Mouse (Mus musculus): Measurements from ENCODE around the gene Nrde2.

DNA sequence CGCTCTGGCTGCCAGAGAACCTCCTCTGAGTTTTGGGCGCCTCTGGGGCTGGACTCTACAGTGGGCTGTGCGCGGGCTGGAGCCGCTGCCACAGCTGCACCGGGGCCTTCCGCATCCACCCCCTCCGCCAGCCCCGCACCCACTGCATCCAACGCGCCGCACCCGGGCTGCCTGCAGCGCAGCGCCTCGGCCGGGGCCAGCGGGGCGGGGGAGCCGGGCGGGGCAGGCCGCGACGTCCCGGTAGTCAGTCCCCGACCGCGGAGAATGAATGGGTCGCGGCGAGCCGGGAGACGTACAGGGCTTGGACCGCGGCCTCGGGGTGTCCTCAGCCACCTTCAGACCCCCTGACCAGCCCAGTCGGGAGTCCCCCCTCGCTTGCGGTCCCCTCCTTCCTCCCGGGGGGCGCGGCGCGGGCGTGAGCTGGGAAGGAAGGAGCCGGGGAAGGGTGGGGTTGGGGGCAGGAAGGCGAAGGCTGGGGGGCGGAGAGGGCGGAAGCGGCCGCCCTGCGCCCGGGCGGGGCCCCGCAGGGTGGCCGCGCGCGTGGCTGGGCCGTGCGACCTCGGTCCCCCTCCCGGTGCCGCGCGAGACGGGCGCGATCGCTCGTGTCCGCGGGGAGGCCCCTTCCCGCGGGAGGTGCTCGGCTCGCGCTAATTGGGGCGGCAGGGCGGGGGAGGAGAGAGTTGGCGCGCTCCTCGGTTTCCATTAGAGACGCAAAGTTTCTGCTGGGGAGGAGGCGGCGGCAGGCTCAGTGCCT lies 40.6 kb upstream of the Nrde2 start:
- TF ChIP-seq CTCF (IDR thresholded peaks at IDR 0.05; ENCODE audit: low read depth) = no peak
- TF ChIP-seq EP300 (IDR thresholded peaks at IDR 0.05; ENCODE audit: low read depth) = no peak
